Mouse (Mus musculus) G1E (cell line): Measurements from ENCODE around the gene Slc7a1. TPM values are rescaled to one million over a fixed set of nuclear protein-coding genes. Genes with fewer than 3 reads are reported as not detected.

Source experiments
- ATAC-seq: 2 replicates; pipeline ENCODE4 v1.8.0; 2016; ENCODE audit warnings: mild to moderate bottlenecking; ENCODE audit not compliant: insufficient number of reproducible peaks, poor library complexity, low FRiP score, severe bottlenecking; ENCODE audit errors: extremely low read depth
- DNase-seq: peaks from one replicate; pipeline ENCODE4 v3.0.0; 2012; ENCODE audit warnings: low spot score
- H3K27me3 ChIP-seq: 2 replicates; pipeline ENCODE4 v1.6.1; 2012; ENCODE audit warnings: mild to moderate bottlenecking, low read length, inconsistent platforms; ENCODE audit not compliant: insufficient read depth
- H3K36me3 ChIP-seq: replicated peaks from 2 replicates; pipeline ENCODE3; 2012; ENCODE audit warnings: mild to moderate bottlenecking, inconsistent platforms
- H3K4me1 ChIP-seq: 2 replicates; pipeline ENCODE4 v1.6.1; 2012; ENCODE audit warnings: low read depth, low read length, inconsistent platforms, mixed read lengths; ENCODE audit not compliant: insufficient read depth
- H3K4me3 ChIP-seq: 2 replicates; pipeline ENCODE4 v1.5.1; 2012; ENCODE audit warnings: low read depth, mild to moderate bottlenecking, inconsistent platforms, low read length, moderate library complexity, mixed read lengths
- H3K9me3 ChIP-seq: replicated peaks from 2 replicates; pipeline ENCODE4 v1.6.1; 2012; ENCODE audit warnings: inconsistent platforms
- CTCF ChIP-seq: IDR thresholded peaks from 2 replicates; pipeline ENCODE4 v1.5.1; 2012; ENCODE audit warnings: low read depth, low read length, inconsistent platforms, mixed read lengths
- GATA1 ChIP-seq: IDR thresholded peaks from 2 replicates; pipeline ENCODE4 v1.6.1; 2012; ENCODE audit warnings: borderline replicate concordance, low read length, inconsistent platforms, mixed read lengths
- GATA2 ChIP-seq: IDR thresholded peaks from 2 replicates; pipeline ENCODE4 v1.6.1; 2012; ENCODE audit warnings: low read depth, low read length, inconsistent platforms, borderline replicate concordance
- POLR2AphosphoS5 ChIP-seq: IDR thresholded peaks from 2 replicates; pipeline ENCODE4 v1.6.1; 2012; ENCODE audit warnings: low read depth, low read length, inconsistent platforms; ENCODE audit not compliant: insufficient replicate concordance
- TAL1 ChIP-seq: conservative IDR thresholded peaks from 2 replicates; pipeline ENCODE4 v1.6.1; 2012; ENCODE audit warnings: low read depth, low read length, inconsistent platforms, mixed read lengths
- polyA plus RNA-seq: library from polyadenylated mRNA; stranded (reverse); fragments of >175 nt; gene quantifications from 2 replicates; pipeline ENCODE4 v1.2.3, GENCODE M21; 2012
- total RNA-seq, 2 experiments: library from RNA; stranded (forward) in 1 of 2; stranded (reverse) in 1 of 2; fragments of 200-1000 nt in 1 of 2; fragments of >200 nt in 1 of 2; fragmentation: Nextera tagmentation in 1 of 2; gene quantifications; 2 replicates each; pipeline ENCODE4 v1.2.3; 2014 to 2017

Slc7a1 gene
- total and polyA plus RNA-seq, 3 experiments, result 20.2 to 86.4 (median 44.5) TPM

DNA sequence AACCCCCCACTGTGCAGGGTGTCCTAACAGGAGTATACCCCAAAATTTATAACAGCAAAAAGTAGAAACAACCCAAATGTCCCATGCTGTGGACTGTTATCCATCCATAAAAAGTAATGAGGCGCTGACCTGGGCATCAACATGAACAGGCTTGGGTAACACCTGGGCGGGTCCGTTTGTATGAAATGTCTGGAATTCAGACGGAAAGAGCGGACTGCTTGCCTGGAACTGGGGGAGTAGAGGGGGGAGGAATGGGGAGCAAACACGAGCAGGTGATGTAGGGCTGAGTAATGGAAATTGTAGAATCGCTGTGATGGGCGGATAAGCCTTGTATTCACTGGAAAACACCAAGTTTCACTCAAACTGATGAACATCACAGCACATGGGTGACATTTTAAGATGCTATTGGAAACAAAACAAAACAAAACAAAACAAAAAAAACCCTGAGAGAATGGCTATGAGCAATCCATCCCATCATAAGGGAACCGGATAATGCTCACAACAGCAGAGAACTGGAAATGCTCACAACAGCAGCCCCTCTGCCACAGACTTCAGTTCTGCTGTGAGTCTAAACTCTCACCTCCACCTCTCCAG is 26.5 kb downstream of the Slc7a1 start:
- DNase-seq, result no peak
- Histone ChIP-seq H3K36me3 (peaks cover 93% of the 10 kb centered on the region), H3K27me3 (no peaks in the 10 kb centered on the region), H3K4me3 (no peak overlapping the region), H3K9me3 (peaks cover 8% of the 10 kb centered on the region), H3K4me1 (peaks cover 13% of the 10 kb centered on the region)
- no peak for ATAC-seq
- TF ChIP-seq GATA1 (no peak), GATA2 (no peak), CTCF (no peak), TAL1 (no peak), POLR2AphosphoS5 (no peak)

DNA sequence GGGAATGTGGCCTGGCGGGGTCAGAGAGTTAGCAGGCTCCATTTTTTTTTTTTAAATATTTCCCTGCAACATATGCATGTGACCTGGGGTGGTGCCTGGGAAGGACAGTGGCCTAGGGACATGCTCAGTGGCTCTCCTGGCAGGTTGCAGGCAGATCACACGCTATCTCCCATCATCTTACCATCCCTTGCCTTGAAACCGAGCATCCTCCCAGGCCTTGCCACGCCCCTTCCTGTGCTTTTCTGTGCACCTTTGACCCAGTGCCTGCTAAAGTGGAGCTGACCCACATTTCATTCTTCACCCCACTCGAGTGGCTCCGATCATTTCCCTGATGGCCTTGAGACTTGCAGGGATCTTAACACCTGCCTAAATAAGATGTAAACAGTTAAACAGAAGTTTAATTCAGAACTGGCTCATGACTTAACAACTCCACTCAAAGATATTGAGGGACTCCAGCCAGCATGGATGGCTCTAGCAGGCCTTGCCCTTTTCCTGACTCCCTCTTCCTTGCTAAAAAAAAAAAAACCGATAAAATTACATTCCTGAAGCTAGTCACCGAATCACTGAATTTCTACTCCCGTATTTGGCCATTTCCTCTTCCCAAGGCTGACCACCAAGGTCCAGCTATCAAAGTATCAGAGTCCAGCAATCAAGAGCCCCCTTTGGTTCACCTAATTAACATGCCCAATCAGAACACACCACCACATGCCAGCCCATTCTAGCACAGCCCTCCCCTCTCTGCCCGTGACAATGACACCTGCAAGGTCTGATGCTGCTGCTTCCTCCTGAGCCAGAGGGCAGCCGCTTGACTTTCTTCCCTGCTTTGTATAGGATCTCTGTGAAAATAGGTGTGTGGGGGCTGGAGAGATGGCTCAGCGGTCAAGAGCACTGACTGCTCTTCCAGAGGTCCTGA is 27.4 kb downstream of the Slc7a1 start:
- H3K4me3 ChIP-seq, result no peak overlapping the region
- ATAC-seq (no peak), DNase-seq (no peak)
- H3K27me3 ChIP-seq, result no peaks in the 10 kb centered on the region
- H3K36me3 ChIP-seq, result peaks cover 90% of the 10 kb centered on the region
- H3K4me1 ChIP-seq, result peaks cover 18% of the 10 kb centered on the region
- peaks cover 8% of the 10 kb centered on the region for H3K9me3 ChIP-seq
- no peak for TF ChIP-seq GATA2
- TF ChIP-seq POLR2AphosphoS5, result no peak

DNA sequence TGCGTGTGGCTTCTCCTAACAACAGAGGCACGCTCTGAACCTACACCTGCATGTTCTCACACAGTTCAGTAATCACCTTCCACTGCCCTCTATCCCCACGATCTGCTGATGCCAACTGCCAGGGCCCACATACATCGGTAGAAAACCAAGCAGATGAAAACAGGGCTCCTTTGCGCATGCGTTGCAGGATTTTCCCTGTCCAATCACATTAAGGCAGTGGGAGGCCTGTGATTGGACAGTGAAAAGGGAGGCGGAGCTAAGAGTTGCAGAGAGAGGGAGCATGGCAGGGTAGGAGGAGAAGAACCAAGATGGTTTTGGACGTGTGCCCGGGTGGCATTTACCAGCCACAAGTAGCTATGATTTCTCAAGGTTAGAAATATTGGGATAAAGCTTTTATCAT is 28.3 kb downstream of the Slc7a1 start:
- H3K4me3 ChIP-seq, result no peak overlapping the region
- no peak for ATAC-seq
- no peak for DNase-seq
- peaks cover 4% of the 10 kb centered on the region; the same call in 1 of the 2 replicates for H3K9me3 ChIP-seq
- peaks cover 92% of the 10 kb centered on the region for H3K36me3 ChIP-seq
- peaks cover 27% of the 10 kb centered on the region for H3K4me1 ChIP-seq
- no peaks in the 10 kb centered on the region for H3K27me3 ChIP-seq
- no peak for TF ChIP-seq TAL1
- TF ChIP-seq GATA2, result no peak
- TF ChIP-seq CTCF, result no peak
- no peak for TF ChIP-seq POLR2AphosphoS5
- TF ChIP-seq GATA1, result no peak

DNA sequence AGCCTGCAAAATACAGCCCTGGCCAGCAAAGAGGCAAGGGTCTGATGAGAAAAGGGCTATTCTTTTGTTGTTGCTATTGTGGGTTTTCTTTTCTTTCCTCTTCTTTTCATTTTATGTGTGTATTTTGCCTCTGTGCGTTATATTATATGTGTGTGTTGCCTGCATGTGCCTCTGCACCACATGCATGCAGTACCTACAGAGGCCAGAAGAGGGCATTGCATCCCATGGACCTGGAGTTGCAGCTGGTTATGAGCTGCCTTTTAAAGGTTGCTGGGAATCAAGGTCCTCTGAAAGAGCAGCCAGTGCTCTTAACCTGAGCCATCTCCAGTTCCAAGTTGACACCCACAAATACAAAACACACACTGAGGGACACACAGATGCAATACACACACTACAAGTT is 29.1 kb downstream of the Slc7a1 start:
- no peak for ATAC-seq
- Histone ChIP-seq H3K9me3 (0 out of 2 replicates have a peak, but pooled peaks cover 2% of the 10 kb centered on the region), H3K27me3 (no peaks in the 10 kb centered on the region), H3K4me1 (peaks cover 32% of the 10 kb centered on the region), H3K36me3 (peaks cover 92% of the 10 kb centered on the region), H3K4me3 (no peak overlapping the region)
- DNase-seq, result no peak
- TF ChIP-seq CTCF, result peak; percentile 78
- TF ChIP-seq GATA2, result no peak

DNA sequence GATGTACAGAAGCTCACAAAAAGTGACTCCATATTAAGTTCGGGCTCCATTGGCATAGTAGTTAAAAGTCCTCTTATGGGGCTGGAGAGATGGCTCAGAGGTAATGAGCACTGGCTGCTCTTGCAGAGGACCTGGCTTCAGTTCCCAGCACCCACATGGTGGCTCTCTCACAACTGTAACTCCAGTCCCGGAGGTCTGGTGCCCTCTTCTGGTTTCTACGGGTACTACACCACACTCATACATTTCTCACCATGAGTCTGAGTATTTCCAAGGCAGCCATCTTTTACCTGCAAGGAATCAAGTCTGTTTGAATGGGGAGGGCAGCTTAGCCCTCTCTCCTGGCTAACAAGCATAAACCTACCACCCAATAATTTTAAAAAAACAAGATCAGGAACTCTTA is 30.5 kb downstream of the Slc7a1 start:
- TF ChIP-seq POLR2AphosphoS5 (no peak), GATA2 (no peak), TAL1 (no peak), CTCF (no peak), GATA1 (no peak)
- no peak for DNase-seq
- Histone ChIP-seq H3K27me3 (no peaks in the 10 kb centered on the region), H3K9me3 (0 out of 2 replicates have a peak, but pooled peaks cover 2% of the 10 kb centered on the region), H3K36me3 (peaks cover 92% of the 10 kb centered on the region), H3K4me1 (peaks cover 37% of the 10 kb centered on the region), H3K4me3 (no peak overlapping the region)
- ATAC-seq, result no peak

DNA sequence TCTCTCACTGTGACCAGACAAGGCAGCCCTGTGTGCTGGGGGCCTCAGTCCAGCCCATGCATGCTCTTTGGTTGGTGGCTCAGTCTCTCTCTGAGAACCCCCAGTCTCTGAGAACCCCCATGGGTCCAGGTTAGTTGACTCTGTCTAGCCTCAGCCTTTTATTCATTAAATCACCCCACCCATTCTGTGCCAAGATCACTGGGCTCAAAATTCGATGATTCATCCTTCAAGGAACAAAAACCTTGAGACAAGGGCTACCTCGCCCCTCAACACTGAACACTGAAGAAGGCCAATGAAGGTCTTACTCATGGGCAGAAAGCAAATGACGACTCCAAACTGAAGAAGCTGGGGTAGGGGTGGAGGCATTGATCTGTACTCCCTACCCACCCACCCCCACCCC is 31.9 kb downstream of the Slc7a1 start:
- 0 out of 2 replicates have a peak, but pooled peaks cover 2% of the 10 kb centered on the region for H3K9me3 ChIP-seq
- DNase-seq, result no peak
- no peaks in the 10 kb centered on the region for H3K27me3 ChIP-seq
- ATAC-seq, result no peak
- H3K4me3 ChIP-seq, result no peak overlapping the region
- TF ChIP-seq TAL1 (no peak), GATA1 (no peak), POLR2AphosphoS5 (no peak), GATA2 (no peak), CTCF (no peak)
- peaks cover 92% of the 10 kb centered on the region for H3K36me3 ChIP-seq
- peaks cover 48% of the 10 kb centered on the region for H3K4me1 ChIP-seq

DNA sequence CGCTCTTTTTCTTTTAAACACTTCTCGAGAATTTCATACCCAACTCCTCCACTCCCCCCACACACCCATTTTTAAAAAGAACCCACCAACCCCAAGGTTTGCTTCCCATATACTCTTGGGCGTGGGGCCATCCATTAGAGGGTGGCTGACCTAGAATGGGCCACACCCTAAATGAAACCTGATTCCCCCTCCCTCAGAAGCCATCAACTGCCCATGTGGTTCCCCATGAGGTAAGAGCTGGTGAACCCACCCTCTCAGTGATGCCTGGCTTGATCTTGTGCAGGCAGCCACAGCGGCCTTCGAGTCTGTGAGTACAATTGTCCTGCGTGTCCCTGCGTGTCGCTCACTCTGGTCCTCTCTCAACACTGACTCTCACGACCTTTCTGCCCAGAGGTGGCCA is 33.2 kb downstream of the Slc7a1 start:
- H3K4me3 ChIP-seq, result no peak overlapping the region; the same call in 1 of the 2 replicates
- TF ChIP-seq POLR2AphosphoS5, result no peak
- TF ChIP-seq GATA2, result no peak
- no peak for TF ChIP-seq GATA1
- TF ChIP-seq CTCF, result no peak
- no peak for TF ChIP-seq TAL1
- 0 out of 2 replicates have a peak, but pooled peaks cover 2% of the 10 kb centered on the region for H3K9me3 ChIP-seq
- no peaks in the 10 kb centered on the region for H3K27me3 ChIP-seq
- H3K36me3 ChIP-seq, result peaks cover 95% of the 10 kb centered on the region
- peaks cover 55% of the 10 kb centered on the region for H3K4me1 ChIP-seq
- ATAC-seq (no peak), DNase-seq (no peak)
